Mouse (Mus musculus) brain, embryonic 14.5 days (tissue): ENCODE data around the gene Zp1.

Source experiments
- CTCF ChIP-seq: fragments of 200-500 bp; IDR thresholded peaks from 2 replicates; pipeline ENCODE4 v1.5.1; 2012; ENCODE audit warnings: inconsistent platforms, mild to moderate bottlenecking, moderate library complexity, borderline replicate concordance; ENCODE audit not compliant: insufficient read depth, insufficient read length; ENCODE audit errors: extremely low read depth
- POLR2A ChIP-seq: fragments of 200-500 bp; IDR thresholded peaks from 2 replicates; pipeline ENCODE4 v1.6.1; 2012; ENCODE audit warnings: mild to moderate bottlenecking, inconsistent platforms, borderline replicate concordance; ENCODE audit not compliant: poor library complexity, insufficient read depth, insufficient read length, severe bottlenecking; ENCODE audit errors: extremely low read depth

DNA sequence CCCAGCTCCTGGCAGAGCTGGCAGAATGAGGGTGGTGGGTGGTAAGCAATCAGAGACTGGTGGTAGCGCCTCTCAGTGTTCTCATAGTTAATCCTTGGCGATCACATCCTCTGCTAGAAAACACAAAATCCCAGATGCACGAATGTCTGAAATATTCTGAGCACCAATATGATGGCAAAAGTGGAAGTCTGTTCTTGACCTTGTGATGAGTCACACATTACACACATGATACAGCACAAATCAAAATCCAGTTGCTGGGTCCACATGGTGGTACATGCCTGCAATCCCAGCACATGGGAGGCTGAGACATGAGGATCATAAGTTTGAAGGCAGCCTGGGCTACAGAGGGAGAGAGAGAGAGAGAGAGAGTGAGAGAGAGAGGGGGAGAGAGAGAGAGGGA is 626 bp upstream of the Zp1 start:
- no peak for TF ChIP-seq POLR2A
- no peak for TF ChIP-seq CTCF
